Mouse (Mus musculus): ENCODE results near the gene Acot13. TPM values are rescaled to one million over a fixed set of nuclear protein-coding genes. Genes with fewer than 3 reads are reported as not detected.
"Not testable (repeated sequence)": the region's sequence is repeated elsewhere in the genome, so short reads cannot be mapped to it uniquely, and the experiment has no call there.

Gene Acot13
- 87.2 and 92.5 TPM in 2 replicates for total RNA-seq (2021)
- long read RNA-seq, transcript Acot13-201 (3 exons, 721 nt), result major isoform, 60 of 118 reads
- long read RNA-seq, partial matches to known transcripts, result 56 of 118 reads
- long read RNA-seq, other reads (novel, unspliced or antisense), result 2 of 118 reads

DNA sequence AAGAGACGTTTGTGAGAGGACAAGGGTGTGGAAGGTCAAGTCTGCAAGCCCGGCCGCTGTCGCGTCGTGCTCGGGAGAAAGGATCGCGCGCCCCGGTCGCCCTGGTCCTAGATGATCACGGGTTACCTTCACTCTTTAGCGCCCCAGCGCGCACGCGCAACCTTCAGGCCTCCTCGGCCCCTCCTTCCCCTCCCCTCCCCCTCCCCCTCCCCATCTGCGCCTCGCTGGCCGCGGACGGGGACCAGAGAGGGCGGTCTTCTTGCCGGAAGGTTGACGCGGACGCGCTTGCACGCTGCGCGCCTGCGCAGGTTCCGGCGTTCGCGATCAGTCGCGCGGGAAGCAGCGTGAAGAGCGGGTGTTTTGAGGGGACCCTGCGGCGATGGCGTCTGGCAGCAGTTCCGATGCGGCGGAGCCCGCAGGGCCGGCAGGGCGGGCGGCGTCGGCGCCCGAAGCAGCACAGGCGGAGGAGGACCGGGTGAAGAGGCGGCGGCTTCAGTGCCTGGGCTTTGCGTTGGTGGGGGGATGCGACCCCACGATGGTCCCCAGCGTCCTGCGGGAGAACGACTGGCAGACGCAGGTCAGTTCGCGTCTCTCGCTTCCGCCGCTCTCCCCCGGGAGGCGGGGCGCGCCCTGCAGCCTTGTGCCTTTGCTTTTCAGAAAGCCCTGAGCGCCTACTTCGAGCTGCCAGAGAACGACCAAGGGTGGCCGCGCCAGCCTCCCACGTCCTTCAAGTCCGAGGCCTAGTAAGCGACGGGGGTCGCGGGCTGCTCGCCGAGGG, at the start of gene Acot13, which contains the start of gene Tdp2:
TSS of gene Acot13 (minus strand) at position 188 of the 778 bp plus-strand sequence.
TSS of gene Tdp2 (plus strand) at position 327 of the 778 bp plus-strand sequence.
- DNase-seq, result peak; percentile 97

DNA sequence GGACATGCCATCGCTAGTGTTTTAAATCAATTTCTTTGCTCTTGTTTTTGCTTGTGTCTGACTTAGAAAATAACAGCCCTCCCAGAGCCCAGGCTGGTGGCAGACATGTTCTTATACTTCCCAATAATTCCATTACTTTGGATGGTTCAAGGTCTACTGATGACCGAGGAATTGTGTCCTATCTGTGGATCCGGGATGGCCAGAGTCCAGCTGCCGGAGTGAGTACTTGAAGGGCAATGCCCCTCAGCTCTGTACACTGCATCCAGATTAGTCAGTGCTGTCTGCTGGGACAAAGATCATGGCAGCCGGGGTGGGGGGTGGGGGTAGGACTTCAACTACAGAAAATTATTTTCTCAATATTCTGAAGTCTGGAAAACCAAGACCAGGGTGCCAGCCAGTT, 49.4 kb upstream of the Acot13 start:
- peak; percentile 18 for DNase-seq

DNA sequence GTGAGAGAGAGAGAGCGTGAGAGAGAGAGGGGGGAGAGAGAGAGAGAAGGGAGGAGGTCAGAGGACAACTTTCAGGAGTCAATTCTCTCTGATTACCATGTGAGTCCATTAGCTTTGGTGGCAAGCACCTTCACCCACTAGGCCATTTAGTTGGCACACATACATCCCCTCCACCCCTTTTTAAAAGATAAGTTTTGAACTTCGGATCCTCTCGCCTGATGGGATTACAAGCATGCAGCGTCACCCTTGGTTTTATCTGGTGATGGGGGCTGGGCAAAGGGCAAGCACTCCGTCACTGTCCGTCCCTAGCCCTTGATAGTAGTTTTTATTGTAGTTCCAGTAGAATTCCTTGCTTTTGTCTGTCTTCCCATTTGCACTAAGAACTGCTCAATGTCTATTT, 48.9 kb upstream of the Acot13 start:
- no peak for DNase-seq

DNA sequence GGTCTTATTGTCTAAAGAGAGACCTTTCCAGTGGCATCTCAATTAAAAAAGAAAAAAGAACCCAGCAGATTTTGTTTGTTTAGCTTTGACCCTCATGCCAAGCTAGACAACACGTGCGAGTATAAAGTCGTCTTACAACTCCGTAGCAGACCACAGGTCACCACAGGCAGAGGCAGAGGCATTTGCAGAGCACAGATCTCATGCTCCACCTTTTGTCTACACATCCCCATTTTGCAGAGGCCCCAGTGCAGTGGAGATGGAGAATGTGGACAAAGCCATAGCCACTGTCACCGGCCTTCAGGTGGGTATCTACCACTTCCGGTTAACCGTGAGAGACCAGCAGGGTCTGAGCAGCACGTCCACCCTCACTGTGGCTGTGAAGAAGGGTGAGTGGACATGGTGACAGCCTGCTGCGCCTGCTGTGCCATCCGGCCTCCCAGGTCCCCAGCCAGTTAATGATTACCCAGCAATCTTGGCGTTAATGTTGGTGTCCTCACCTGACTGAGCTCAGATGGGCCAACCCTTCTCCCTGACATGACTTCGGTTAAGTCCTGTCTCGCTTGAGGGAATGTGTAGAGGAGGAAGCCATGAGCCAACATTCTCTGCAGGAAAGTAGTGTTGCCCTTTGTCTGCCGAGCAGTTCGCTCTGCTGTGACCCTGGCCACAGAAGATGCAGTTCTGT, 48.2 kb upstream of the Acot13 start:
- DNase-seq, result no peak

DNA sequence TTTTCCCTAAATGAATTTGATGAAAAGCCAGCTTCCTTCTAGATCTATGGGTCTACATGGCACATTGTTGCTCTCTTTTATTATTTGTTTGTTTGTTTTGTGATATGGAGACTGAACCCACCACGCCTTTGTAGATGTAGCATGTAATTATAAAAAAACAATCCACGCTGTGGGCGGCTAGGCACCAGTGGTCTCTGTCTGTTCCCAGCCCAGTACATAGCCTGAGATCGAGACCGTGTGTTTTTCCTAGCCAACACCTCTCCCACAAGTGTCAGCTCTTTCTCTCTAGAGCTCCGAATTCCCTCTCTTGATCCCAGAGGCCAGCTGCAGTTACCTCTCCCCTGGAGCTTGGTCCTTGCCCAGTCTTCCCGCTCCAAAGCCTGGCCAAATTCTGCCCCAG, 36.9 kb upstream of the Acot13 start:
- no peak for DNase-seq

DNA sequence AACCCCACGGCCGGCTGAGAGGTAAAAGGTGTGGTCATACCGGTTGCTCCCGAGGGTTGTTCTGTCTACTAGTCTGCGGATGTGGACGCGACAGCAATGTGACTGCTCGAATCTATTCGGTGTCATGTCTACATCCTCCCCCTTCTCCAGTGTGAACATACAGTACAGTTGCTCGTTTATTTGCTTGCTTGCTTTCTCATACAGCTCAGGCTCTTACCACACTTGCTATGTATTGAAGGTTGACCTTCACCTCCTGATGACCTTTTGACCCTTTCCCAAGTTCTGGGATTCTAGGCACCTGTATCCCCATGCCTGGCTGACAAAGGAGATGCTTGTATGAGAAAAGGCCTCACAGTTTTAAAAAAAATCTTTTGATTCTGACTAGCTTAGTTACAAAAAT, 36.4 kb upstream of the Acot13 start:
- DNase-seq, result no peak

DNA sequence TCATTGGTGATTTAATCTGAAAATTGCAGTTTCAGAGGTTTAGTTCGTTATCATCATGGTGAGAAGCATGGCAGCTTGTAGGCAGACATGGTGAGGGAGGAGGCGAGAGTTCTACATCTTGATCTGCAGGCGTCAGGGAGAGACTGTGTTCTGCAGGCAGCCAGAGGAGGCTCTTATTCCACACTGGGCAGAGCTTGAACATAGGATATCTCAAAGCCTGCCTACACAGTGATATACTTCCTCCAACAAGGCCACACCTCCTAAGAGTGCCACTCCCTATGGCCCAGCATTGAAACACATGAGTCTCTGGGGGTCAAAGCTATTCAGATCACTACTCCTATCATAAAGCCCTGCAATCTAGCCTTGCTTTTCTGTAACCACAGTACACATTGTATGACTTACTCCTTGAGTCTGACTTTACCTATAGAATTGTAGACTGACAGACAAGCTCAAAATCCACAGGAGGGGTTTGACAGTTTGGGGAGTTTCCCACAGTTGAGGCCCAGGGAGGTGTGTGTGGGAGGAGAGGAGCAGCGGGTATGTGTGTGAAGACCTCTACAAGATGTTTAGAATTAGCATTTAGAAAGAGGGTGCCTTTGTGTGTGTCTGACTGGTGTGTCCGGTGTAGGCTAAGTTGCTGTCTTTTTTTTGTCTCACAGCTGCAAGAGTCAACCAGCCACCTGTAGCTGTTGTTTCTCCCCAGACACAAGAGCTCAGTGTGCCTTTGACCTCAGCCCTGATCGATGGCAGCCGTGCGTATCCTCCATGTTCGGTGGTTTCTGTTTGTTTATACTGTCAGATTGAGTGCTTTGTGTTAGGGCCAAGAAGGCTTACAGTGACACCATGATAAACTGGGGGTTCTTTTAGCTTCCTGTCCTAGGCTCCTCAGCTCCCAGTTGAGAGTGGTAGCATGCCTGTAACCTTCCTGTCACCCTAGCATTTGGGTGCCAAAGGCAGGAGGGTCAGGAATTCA, 35.4 kb upstream of the Acot13 start:
- DNase-seq, result no peak

DNA sequence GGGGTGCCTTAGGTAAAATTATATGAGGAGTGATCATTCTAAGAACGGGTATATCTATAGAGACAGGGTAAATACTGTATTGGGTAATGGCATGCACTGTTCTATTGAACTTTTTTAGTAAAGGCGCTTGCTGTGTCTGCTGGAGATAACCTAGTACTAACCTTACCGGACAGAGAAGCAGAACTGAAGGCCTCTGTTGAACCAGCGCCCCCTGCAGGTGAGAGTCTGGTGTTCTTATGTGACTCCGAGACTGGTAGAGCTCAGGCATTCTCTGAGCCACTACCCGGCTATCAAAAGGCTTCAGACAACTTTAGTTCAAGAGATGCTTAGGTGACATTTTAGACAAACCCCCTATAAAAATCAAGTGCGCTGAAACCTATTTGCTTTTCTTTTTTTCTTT, 31.2 kb upstream of the Acot13 start:
- DNase-seq, result peak; percentile 68

DNA sequence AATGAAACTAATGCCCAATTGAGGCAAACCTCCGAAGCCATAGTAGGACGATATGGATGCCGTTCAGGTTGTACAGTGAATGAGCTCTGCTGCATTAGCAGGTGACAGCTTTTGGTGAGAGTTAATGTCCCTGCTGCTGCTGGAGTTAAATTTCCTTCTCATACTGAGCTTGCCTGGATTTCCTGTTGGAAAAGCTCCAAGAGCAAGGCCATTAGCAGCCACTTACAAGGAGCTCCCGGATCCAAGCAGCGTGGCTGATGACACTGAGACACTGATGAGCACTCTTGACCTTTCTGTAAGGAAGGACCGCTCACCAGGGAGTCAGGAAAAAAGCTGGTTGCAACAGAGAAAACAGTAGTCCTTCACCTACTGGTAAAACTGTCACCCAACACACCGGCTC, 30.7 kb upstream of the Acot13 start:
- no peak for DNase-seq

DNA sequence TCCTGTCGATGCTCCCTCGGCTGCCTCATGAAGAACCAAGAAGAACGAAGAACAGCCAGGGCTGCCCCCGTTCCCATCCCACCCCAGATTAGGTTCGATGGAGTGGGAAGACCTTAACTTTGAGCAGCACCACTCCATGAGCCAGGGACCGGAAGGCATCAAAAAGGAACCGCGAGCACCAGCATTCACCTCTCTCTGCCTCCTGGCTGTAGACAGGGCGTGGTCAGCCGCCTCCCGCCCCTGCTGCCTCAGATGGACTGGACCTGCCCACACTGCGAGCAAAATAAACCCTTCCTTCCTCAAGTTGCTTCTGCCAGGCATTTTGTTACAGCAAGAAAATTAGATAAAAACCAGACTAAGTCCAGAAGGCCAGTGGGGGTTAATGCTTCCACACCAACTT, 29.7 kb upstream of the Acot13 start:
- DNase-seq, result no peak

DNA sequence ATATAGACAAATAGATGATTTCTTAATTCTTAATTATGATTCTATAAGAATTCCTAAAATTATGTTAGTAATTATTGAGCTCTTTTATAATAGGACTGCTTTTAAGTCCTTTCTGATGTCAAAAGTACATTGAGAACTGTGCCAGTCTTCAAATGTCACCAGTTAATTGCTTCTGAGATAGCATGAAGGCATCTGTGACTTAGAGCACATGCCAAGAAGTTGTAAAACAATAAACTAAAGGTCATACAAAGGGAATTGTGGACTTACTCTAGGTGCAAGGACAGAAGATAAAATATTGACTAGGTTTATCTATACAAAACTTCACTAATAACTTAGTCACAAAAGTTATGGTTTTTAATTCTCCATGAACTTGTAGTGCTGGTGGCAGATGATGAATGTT, 27.8 kb upstream of the Acot13 start:
- DNase-seq, result no peak

DNA sequence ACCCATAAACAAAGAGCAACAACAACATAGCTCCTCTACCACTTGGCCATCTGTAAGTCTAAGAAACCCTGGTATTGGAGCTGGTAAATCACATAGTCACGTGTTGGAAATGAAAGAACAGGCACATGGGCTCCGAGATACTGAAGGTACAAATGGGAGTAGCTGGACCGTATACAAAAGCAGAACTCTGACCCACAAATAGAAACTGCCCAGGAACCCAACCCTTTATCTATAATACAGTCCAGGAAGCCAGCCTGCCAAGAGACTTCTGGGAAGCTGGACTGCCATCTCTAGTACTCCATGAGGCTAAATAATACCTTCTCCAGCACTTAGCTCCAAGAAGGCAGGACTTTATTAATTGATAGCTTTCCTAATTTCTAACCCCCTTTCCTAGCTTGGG, 21.2 kb upstream of the Acot13 start:
- no peak for DNase-seq

DNA sequence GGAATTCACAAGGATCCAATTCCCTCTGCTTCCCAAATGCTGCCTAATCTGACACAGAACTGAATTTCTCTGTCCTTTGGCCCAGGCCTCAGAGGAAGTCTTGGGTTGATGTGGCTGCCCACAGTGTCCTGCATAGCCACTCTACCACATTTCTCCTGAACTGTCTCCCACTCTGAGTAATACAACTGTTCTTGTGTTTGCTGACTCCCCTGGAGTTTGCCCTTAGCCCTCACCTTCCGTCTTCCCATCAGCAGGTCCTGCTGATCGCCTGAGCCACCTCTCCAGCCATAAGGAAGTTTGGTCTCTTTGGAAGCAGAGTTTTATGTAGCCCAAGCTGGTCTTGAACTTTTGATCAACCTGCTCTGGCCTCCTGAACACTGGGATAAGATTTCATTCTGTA, 20.6 kb upstream of the Acot13 start:
- DNase-seq, result no peak

DNA sequence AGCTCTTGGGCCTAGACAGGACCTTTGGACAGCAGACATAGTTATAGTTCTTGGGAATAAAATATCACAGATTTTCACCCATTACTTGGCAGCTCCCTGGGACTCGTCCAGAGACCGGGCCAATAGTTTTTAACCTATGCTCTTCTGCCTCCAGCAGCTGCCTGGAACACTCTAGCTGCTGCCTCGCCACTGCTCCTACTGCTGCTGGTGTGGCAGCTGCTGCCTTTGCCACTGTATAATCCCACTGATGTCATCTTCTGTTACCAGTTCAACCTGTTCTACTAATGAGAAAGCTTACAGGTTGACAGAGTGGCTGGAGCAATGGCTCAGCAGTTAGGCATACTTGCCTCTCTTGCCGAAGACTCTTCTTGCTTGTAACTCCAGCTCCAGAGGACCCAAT, 18.0 kb upstream of the Acot13 start:
- DNase-seq, result no peak

DNA sequence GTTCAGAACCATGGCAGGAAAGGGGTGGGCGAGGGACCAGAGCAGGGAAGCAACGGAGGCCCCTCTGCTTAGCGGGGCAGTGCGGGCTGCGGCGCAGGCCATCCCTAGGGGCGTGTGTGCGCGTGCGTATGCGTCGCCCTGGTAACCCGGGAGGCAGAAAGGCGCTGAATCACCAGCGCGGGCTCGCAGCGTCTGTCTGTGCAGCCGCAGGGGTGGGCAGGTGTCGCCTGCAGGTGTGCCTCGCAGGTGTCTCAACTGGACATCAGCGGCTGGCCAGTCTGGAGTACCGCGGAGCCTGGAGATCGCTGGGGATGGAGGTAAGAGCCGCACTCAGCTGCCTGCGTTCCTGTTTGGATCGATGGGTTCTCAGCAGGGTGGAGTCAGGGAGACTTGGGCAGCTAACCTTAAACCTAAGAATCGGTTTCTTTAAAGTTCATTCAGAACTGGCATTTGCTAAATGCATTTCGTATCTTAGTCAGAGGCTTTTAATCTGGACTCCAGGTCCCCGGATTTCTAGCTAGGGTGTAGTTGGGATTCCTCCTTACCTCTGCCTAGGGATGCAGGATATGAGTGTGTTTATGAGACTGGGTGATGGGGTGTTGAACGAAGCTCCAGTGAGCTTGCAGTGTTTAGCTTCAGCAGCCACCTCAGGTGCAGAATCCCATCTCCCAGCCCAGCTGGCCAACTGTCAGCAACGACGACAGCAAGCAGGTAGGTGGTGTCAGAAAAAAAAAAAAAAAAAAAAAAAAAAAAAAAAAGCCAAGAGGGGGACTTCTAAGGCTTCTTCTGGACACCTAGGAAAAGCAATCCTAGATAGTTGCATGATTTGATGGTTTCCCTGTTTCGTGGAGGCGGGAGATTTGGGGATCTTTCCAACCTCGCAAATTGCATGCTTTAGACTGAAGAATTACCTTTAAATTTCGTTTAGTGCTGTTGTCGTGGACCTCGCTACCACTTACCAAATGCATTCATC, 13.9 kb upstream of the Acot13 start, which contains the start of gene D130043K22Rik:
TSS of gene D130043K22Rik (plus strand) at position 153 of the 973 bp plus-strand sequence.
- DNase-seq, result peak; percentile 79

DNA sequence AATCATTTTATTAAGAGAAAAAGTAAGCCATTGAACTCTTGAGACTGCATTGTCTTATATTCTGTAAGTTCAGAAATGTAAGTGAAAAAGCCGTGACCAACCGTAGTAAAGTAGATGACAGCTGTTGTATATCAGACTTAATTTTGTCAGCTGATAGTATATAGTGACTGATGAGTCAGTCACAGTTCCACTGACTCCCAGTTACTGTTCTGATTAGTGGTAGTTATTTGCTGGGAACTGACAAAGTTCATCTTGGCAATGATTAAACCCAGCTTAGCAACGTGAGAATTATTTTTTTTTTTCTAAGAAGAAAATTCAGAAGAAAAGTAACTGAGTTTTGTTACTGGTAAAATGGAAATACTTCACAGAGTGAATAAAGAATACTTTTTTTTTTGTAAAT, 10.4 kb upstream of the Acot13 start:
- DNase-seq, result no peak

DNA sequence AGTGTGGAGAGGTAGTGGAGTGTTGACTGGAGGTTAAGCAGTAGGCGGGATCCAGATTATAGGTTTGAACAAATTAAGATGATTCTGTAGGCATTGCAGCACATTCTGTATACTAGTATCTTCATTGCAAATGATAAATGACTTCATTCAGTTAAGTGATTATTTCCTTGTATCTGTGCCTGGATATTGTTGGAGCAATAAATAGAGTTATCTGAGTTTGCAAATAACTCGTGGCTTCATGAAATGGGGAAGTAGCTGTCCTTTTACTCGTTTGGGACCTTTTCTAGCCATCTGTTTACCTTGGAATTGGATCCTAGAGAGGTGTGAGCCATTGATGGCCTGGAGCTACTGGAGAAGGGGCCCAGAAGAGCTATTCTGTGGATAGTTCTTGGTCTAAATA, 8.5 kb upstream of the Acot13 start:
- DNase-seq, result no peak

DNA sequence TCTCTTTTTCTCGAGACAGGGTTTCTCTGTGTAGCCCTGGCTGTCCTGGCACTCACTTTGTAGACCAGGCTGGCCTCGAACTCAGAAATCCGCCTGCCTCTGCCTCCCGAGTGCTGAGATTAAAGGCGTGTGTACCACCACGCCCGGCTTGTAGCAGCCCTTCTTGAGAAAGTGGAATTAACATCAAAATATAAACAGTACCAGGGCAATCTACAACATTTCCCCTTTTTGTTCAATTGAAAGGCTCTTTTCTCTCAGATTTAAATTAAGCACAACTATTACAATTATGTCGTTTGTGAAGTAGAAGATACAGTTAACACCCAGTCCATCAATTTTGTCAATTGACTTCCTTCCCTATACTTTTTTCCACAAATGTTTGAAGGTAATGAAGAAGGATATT, 6.4 kb upstream of the Acot13 start:
- not testable (repeated sequence) for DNase-seq

DNA sequence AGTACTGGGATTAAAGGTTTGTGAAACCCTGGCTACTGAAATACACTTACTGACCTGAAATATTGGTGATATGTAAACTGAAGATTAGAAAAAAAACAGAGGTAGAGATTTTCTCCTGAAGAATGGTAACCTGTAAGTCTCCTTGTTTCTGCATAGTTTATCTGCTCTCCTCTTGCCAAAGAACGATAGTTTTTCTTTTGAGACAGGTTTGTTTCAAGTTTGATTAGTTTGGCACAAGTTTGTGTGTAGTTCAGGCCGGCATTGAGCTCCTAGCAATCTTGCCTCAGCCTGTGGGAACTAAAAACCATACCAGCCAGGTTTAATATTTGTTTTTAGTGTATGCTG, 1.4 kb upstream of the Acot13 start:
- DNase-seq, result no peak

DNA sequence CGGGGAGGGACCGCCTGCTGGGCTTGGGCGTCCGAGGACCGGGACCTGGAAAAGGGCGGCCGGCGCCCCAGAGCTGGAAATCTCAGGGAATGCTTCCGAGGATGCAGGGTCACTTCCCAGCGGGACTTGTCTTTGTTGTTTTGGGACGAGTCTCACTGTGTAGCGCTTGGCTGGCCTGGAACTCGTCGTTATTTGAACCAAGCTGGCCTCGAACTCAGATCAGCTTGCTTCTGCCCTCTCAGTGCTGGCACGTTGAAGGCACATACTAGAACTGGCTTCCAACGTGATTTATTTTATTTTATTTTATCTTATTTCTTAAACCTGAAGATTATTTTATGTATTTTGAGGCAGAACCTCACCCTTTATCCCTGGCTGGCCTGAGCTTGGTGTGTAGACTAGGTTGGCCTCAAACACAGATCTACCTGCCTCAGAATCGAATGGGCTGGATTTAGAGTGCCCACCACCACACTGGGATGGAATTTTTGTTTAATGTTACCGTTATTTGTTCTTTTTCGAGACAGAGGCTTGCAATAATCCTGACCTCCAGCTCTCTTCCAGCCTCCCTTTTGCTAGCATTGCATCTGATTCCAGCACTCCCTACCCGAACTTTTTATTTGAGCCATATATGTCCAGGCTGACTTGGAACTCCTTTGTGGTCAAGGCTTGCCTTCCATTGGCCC, 931 bp upstream of the Acot13 start:
- DNase-seq, result no peak
